Mouse (Mus musculus): ENCODE data around the gene Prl7a2. TPM values are rescaled to one million over a fixed set of nuclear protein-coding genes. Genes with fewer than 3 reads are reported as not detected.

Prl7a2 gene
- total RNA-seq (2021): not detected

DNA sequence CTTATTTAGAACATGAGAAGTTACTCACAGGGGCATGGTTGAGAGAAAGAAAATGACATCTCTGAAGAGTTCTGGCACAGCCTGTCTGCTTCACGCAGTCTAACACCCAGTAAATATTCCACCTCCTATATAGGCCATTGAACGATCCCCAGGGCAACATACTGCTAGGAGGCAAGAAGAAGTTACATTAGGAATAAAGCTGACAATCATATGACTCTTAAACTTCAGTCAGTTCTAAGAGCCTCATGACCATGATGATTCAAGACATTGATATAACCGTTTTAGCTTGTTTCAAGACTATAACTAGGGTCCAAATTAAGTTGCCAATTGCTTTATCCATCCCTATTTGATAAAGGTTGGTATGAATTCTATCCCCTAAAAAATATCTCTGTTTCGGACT, at the start of gene Prl7a2:
Gene Prl7a2, minus strand, starts transcription at position 101 of the 400 bp plus-strand sequence.
- DNase-seq (ENCODE audit: low spot score in 2 of 2): no peak
- intact Hi-C loops (cut with DNase I): no loop called here

DNA sequence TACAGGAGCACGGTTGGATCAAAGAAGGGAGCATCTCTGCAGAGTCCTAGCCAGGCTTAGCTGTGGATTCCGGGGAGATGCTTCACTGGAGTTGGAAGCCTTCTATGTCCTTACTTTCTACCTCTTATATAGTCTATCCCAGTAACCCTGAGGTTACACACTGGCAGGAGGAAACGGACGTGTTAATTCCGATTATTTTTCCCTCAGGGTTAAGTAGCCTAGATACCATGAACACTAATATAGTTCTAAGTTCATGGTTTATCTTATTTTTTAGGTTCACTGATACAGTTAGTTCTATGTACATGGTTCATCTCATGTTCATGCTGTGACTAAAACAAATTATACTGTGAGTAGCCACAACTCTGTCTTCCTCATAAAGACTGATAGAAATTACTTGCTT, 48.8 kb upstream of the Prl7a2 start, which contains the start of gene Prl7d1:
Gene Prl7d1, minus strand, starts transcription at position 101 of the 400 bp plus-strand sequence.
- no peak for DNase-seq (ENCODE audit: low spot score in 2 of 2)
- intact Hi-C loops (cut with DNase I): loop anchor here (5.0 kb wide), 1 partner anchor 641 kb away; no protein-coding TSS in a partner anchor

DNA sequence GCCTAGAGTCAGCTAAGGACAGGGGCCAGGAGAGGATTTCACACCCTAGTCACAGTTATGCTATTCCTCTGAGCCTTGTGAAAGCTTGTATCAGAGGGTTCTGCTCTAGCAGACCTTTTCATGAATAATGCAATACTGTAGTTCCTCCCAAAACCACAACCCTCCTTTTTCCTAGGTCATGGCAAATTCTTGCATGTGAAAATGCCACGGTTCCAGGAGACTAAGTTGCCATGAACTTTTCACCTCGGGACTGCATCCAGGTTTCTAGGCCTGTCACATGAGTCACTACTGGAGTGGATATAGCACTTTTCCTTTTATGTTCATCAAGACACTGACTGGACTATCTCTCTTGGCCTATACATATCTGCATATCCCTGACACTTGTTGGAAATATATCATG, 38.7 kb upstream of the Prl7a2 start:
- no peak for DNase-seq (ENCODE audit: low spot score in 2 of 2)
- intact Hi-C loops (cut with DNase I): no loop called here

DNA sequence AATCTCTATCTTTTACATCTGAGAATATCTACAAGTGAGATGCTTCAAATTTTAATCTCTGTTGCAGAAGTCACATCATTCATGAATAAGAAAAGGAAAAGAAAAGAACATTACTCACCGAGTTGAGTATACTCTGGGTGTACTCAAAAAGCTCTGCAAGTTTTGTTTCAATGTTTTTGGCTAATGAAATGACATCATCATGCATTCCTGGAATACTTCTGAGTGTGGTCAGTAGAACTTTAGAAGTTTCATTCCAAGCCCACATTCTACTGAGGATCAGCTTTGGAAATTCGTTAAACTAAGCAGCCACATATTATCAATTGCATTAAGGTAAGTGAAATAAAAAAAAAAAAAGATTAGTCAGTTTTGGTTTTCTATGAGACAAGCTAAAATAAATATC, 7.1 kb downstream of the Prl7a2 start:
- no peak for DNase-seq (ENCODE audit: low spot score in 2 of 2)
- intact Hi-C loops (cut with DNase I): no loop called here

DNA sequence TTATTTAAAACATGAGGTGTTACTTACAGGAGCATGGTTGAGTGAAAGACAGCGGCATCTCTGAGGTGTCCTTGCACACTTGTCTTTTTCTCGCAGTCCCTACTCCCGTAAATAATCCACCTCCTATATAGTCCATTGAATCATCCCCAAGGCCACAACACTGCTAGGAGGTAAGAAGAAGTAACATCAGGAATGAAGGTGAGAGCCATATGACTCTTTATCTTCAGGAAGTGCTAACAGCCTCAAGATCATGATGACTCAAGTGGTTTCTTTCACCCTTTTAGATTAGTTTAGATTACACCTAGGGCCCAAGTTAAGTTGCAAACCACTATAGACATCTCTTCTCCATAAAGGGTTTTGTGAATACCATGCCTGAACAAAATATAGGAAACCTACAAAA, 25.4 kb downstream of the Prl7a2 start, which contains the start of gene Prl7a1:
Gene Prl7a1, minus strand, starts transcription at position 101 of the 400 bp plus-strand sequence.
- no peak for DNase-seq (ENCODE audit: low spot score in 2 of 2)
- intact Hi-C loops (cut with DNase I): no loop called here

DNA sequence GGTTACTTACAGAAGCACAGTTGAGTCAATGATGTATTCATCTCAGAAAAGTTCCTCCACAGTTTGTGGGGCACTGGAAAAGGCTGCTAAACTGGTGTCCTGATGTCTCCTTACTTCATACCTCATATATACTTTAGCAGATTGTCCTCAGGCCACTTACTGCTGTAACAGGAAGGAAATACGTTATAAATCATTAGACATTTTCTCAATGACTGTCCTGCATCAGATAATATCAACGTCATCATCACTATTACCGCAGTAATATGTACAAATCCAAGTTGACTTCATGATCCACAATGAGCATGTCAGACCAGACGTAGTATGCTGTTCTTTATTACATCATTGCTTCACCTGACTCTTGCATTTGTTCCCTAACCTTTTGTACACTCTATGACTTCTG, 57.4 kb downstream of the Prl7a2 start, which contains the start of gene Prl7b1:
Gene Prl7b1, minus strand, starts transcription at position 101 of the 400 bp plus-strand sequence.
- intact Hi-C loops (cut with DNase I): no loop called here
- DNase-seq (ENCODE audit: low spot score in 2 of 2): no peak

Other genes starting within 250 kb of the Prl7a2 start
- not detected for gene Prl8a6, start 229.3 kb downstream of the Prl7a2 start, total RNA-seq (2021)
- gene Prl8a8, start 154.8 kb downstream of the Prl7a2 start, total RNA-seq (2021): not detected
- not detected for gene Prl8a9, start 103.4 kb downstream of the Prl7a2 start, total RNA-seq (2021)
- gene Prl8a1, start 85.9 kb downstream of the Prl7a2 start, total RNA-seq (2021): not detected
- gene Prl7b1, start 57.5 kb downstream of the Prl7a2 start, total RNA-seq (2021): not detected
- gene Prl7a1, start 25.5 kb downstream of the Prl7a2 start, total RNA-seq (2021): not detected
- gene Prl7d1, start 48.7 kb upstream of the Prl7a2 start, total RNA-seq (2021): not detected
- gene Prl7c1, start 112.8 kb upstream of the Prl7a2 start, total RNA-seq (2021): not detected
- not detected for gene Prl2a1, start 133.6 kb upstream of the Prl7a2 start, total RNA-seq (2021)
- gene Prl2c1, start 181.3 kb upstream of the Prl7a2 start, total RNA-seq (2021): not detected

Data from left cerebral cortex, postnatal 36 days (tissue).